Mouse (Mus musculus): ENCODE measurements around the gene Cacna1i. TPM values are rescaled to one million over a fixed set of nuclear protein-coding genes. Genes with fewer than 3 reads are reported as not detected.

The Cacna1i gene
- polyA plus RNA-seq, 1 experiment from 2014 or later: not detected

DNA sequence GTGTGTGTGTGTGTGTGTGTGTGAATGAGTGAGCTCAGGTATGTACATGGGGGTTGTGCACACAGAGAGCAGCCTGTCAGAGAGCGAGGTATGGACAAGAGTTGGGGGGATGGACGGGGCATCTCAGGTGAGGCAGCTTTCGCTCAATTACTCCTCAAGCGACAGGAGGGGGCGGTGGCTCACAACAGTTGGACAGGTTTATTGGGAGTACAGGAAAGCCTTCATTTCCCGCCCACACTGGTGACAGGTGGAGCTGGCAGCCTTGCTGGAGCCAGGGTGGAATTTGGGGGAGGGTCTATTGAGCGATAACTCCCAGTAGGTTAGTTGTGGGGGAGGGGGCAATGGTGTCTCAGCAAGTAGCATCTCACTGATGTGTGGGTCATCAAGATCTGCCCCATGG is 48.2 kb downstream of the Cacna1i start:
- Histone ChIP-seq H3K4me2 (ENCODE audit: low read depth, low read length) (no peak overlapping the region), H3K27me3 (ENCODE audit: control insufficient read depth, insufficient read depth, low read depth, low read length) (no peaks in the 10 kb centered on the region), H3K36me3 (ENCODE audit: control insufficient read depth, insufficient read depth) (no peaks in the 10 kb centered on the region), H3K9me3 (replicated peaks; ENCODE audit: control insufficient read depth, low read length) (no peaks in the 10 kb centered on the region), H3K4me1 (ENCODE audit: control insufficient read depth, low read depth, low read length) (no peaks in the 10 kb centered on the region), H3K27ac (ENCODE audit: low read length) (no peak overlapping the region), H3K4me3 (ENCODE audit: low read depth, low read length) (no peak overlapping the region), H3K9ac (ENCODE audit: low read depth, low read length) (no peak overlapping the region)
- no peak for ATAC-seq (ENCODE audit: low read depth)
- WGBS (ENCODE audit: insufficient replicate concordance): 50% methylated on average over 7 of the region's 7 CpGs

GRCm38 (mm10) chr15:80340348-80340747 is 53.3 kb downstream of the Cacna1i start:
- no peak for ATAC-seq (ENCODE audit: low read depth)
- Histone ChIP-seq H3K27ac (ENCODE audit: low read length) (no peak overlapping the region), H3K27me3 (ENCODE audit: control insufficient read depth, insufficient read depth, low read depth, low read length) (no peaks in the 10 kb centered on the region), H3K36me3 (ENCODE audit: control insufficient read depth, insufficient read depth) (no peaks in the 10 kb centered on the region), H3K9ac (ENCODE audit: low read depth, low read length) (no peak overlapping the region), H3K4me2 (ENCODE audit: low read depth, low read length) (no peak overlapping the region), H3K9me3 (replicated peaks; ENCODE audit: control insufficient read depth, low read length) (no peaks in the 10 kb centered on the region), H3K4me3 (ENCODE audit: low read depth, low read length) (no peak overlapping the region), H3K4me1 (ENCODE audit: control insufficient read depth, low read depth, low read length) (no peaks in the 10 kb centered on the region)
- 54% methylated on average over 2 of the region's 2 CpGs for WGBS (ENCODE audit: insufficient replicate concordance)

GRCm38 (mm10) chr15:80342394-80342793 is 55.4 kb downstream of the Cacna1i start:
- 47% methylated on average over 4 of the region's 4 CpGs for WGBS (ENCODE audit: insufficient replicate concordance)
- no peak for ATAC-seq (ENCODE audit: low read depth)
- H3K4me3 ChIP-seq (ENCODE audit: low read depth, low read length): no peak overlapping the region

GRCm38 (mm10) chr15:80343031-80343430 is 56.0 kb downstream of the Cacna1i start:
- WGBS (ENCODE audit: insufficient replicate concordance): 50% methylated on average over 10 of the region's 10 CpGs
- no peak for ATAC-seq (ENCODE audit: low read depth)

More at GRCm38 (mm10) chr15:80342394-80342793, 55.4 kb downstream of the Cacna1i start:
- Histone ChIP-seq H3K27ac (ENCODE audit: low read length) (no peak overlapping the region), H3K9ac (ENCODE audit: low read depth, low read length) (no peak overlapping the region), H3K27me3 (ENCODE audit: control insufficient read depth, insufficient read depth, low read depth, low read length) (no peaks in the 10 kb centered on the region), H3K4me2 (ENCODE audit: low read depth, low read length) (no peak overlapping the region), H3K4me1 (ENCODE audit: control insufficient read depth, low read depth, low read length) (no peaks in the 10 kb centered on the region), H3K36me3 (ENCODE audit: control insufficient read depth, insufficient read depth) (no peaks in the 10 kb centered on the region), H3K9me3 (replicated peaks; ENCODE audit: control insufficient read depth, low read length) (no peaks in the 10 kb centered on the region)

DNA sequence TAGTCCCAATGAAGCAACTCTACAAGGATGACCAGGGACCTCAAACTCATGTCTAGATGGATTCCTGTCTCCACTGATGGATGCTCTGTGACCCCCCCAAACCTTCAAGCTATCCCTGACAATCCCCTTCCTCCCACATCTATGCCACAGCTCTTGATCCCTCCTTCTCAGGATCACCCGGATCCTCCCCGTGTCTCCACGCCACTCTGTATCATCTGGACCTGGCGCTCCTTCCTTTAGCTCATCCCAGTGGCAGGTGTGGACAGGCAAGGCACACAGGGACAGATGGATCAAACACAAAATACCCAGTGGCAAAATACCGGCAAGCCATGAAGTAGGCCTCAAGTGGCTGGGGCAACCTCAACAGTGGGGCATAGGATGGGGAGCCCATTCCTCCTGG is 56.7 kb downstream of the Cacna1i start:
- H3K36me3 ChIP-seq (ENCODE audit: control insufficient read depth, insufficient read depth): no peaks in the 10 kb centered on the region
- no peak for ATAC-seq (ENCODE audit: low read depth)

More at GRCm38 (mm10) chr15:80343031-80343430, 56.0 kb downstream of the Cacna1i start:
- H3K9me3 ChIP-seq (replicated peaks; ENCODE audit: control insufficient read depth, low read length): no peaks in the 10 kb centered on the region
- H3K4me3 ChIP-seq (ENCODE audit: low read depth, low read length): no peak overlapping the region
- H3K4me1 ChIP-seq (ENCODE audit: control insufficient read depth, low read depth, low read length): no peaks in the 10 kb centered on the region
- H3K27ac ChIP-seq (ENCODE audit: low read length): no peak overlapping the region
- H3K4me2 ChIP-seq (ENCODE audit: low read depth, low read length): no peak overlapping the region
- no peak overlapping the region for H3K9ac ChIP-seq (ENCODE audit: low read depth, low read length)
- no peaks in the 10 kb centered on the region for H3K36me3 ChIP-seq (ENCODE audit: control insufficient read depth, insufficient read depth)
- H3K27me3 ChIP-seq (ENCODE audit: control insufficient read depth, insufficient read depth, low read depth, low read length): no peaks in the 10 kb centered on the region

DNA sequence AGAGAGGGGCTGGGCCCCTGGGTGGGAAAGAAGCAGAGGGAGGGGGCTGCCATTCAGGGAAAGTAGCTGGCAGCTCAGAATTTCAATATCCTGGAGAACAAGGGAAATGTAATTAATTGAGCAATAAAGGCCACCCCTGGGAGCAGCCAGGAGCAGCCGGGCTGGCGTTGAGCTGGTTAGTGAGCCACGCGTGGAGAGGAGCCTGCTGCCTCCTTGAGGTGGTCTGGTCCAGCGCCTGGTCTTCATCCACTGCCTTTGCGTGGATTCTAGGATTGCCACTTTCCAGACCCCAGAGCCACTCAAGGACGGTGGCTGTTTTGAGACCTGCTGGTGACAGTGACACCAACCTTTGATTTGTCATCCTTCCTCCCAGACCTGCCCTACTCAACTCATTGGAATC is 59.5 kb downstream of the Cacna1i start:
- no peak overlapping the region for H3K27ac ChIP-seq (ENCODE audit: low read length)
- no peak overlapping the region for H3K9ac ChIP-seq (ENCODE audit: low read depth, low read length)
- no peak for ATAC-seq (ENCODE audit: low read depth)
- no peak overlapping the region for H3K4me3 ChIP-seq (ENCODE audit: low read depth, low read length)
- no peaks in the 10 kb centered on the region for H3K27me3 ChIP-seq (ENCODE audit: control insufficient read depth, insufficient read depth, low read depth, low read length)
- no peaks in the 10 kb centered on the region for H3K4me1 ChIP-seq (ENCODE audit: control insufficient read depth, low read depth, low read length)
- H3K9me3 ChIP-seq (replicated peaks; ENCODE audit: control insufficient read depth, low read length): no peaks in the 10 kb centered on the region
- H3K36me3 ChIP-seq (ENCODE audit: control insufficient read depth, insufficient read depth): no peaks in the 10 kb centered on the region
- no peak overlapping the region for H3K4me2 ChIP-seq (ENCODE audit: low read depth, low read length)
- WGBS (ENCODE audit: insufficient replicate concordance): 73% methylated on average over 7 of the region's 7 CpGs

More for the DNA sequence above, 56.7 kb downstream of the Cacna1i start:
- H3K4me1 ChIP-seq (ENCODE audit: control insufficient read depth, low read depth, low read length): no peaks in the 10 kb centered on the region
- 81% methylated on average over 5 of the region's 5 CpGs for WGBS (ENCODE audit: insufficient replicate concordance)
- no peaks in the 10 kb centered on the region for H3K9me3 ChIP-seq (replicated peaks; ENCODE audit: control insufficient read depth, low read length)
- no peak overlapping the region for H3K9ac ChIP-seq (ENCODE audit: low read depth, low read length)
- no peak overlapping the region for H3K27ac ChIP-seq (ENCODE audit: low read length)
- no peaks in the 10 kb centered on the region for H3K27me3 ChIP-seq (ENCODE audit: control insufficient read depth, insufficient read depth, low read depth, low read length)
- no peak overlapping the region for H3K4me2 ChIP-seq (ENCODE audit: low read depth, low read length)
- H3K4me3 ChIP-seq (ENCODE audit: low read depth, low read length): no peak overlapping the region

DNA sequence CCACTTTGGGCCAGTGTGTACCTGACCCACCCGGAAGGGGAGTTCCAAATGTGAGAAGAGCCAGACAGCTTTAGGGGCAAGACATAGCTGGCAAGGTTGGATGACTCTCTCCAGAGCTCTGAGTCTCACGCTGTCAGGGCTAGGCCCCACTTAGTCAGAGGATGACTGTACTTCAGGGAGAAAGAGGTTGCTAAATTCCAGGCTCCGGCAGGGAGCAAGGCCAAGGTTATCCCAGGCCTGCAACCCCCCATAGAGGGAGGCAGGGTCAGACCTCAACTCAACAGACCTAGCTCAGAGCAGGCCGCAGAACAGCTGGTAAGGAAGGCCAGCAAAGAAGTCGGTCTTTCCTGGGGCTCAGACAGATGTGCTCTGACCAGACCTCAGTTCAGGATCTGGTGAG is 63.4 kb downstream of the Cacna1i start:
- Histone ChIP-seq H3K27me3 (ENCODE audit: control insufficient read depth, insufficient read depth, low read depth, low read length) (no peaks in the 10 kb centered on the region), H3K4me3 (ENCODE audit: low read depth, low read length) (no peak overlapping the region), H3K36me3 (ENCODE audit: control insufficient read depth, insufficient read depth) (no peaks in the 10 kb centered on the region), H3K9ac (ENCODE audit: low read depth, low read length) (no peak overlapping the region), H3K4me2 (ENCODE audit: low read depth, low read length) (no peak overlapping the region), H3K4me1 (ENCODE audit: control insufficient read depth, low read depth, low read length) (no peaks in the 10 kb centered on the region), H3K27ac (ENCODE audit: low read length) (no peak overlapping the region), H3K9me3 (replicated peaks; ENCODE audit: control insufficient read depth, low read length) (no peaks in the 10 kb centered on the region)
- ATAC-seq (ENCODE audit: low read depth): no peak
- 54% methylated on average over 5 of the region's 5 CpGs for WGBS (ENCODE audit: insufficient replicate concordance)

DNA sequence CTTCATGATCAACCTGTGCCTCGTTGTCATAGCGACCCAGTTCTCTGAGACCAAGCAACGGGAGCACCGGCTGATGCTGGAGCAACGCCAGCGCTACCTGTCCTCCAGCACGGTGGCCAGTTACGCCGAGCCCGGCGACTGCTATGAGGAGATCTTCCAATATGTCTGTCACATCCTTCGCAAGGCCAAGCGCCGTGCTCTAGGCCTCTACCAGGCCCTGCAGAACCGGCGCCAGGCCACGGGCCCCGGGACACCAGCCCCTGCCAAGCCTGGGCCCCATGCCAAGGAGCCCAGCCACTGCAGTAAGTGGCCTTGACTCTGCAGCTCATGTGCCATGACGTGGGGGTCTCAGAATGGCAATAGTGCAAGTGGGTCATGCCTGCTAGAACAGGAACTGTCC is 71.8 kb downstream of the Cacna1i start:
- H3K36me3 ChIP-seq (ENCODE audit: control insufficient read depth, insufficient read depth): no peaks in the 10 kb centered on the region
- H3K4me2 ChIP-seq (ENCODE audit: low read depth, low read length): no peak overlapping the region
- ATAC-seq (ENCODE audit: low read depth): no peak
- H3K9me3 ChIP-seq (replicated peaks; ENCODE audit: control insufficient read depth, low read length): no peaks in the 10 kb centered on the region
- no peak overlapping the region for H3K4me3 ChIP-seq (ENCODE audit: low read depth, low read length)
- no peak overlapping the region for H3K27ac ChIP-seq (ENCODE audit: low read length)
- 78% methylated on average over 19 of the region's 19 CpGs for WGBS (ENCODE audit: insufficient replicate concordance)
- no peak overlapping the region for H3K9ac ChIP-seq (ENCODE audit: low read depth, low read length)
- no peaks in the 10 kb centered on the region for H3K27me3 ChIP-seq (ENCODE audit: control insufficient read depth, insufficient read depth, low read depth, low read length)
- H3K4me1 ChIP-seq (ENCODE audit: control insufficient read depth, low read depth, low read length): peaks cover 1% of the 10 kb centered on the region; the same call in 1 of the 2 replicates

GRCm38 (mm10) chr15:80361780-80362508 is 74.9 kb downstream of the Cacna1i start:
- H3K27me3 ChIP-seq (ENCODE audit: control insufficient read depth, insufficient read depth, low read depth, low read length): no peaks in the 10 kb centered on the region
- H3K4me2 ChIP-seq (ENCODE audit: low read depth, low read length): no peak overlapping the region
- no peak overlapping the region for H3K4me3 ChIP-seq (ENCODE audit: low read depth, low read length)
- H3K9ac ChIP-seq (ENCODE audit: low read depth, low read length): no peak overlapping the region
- no peaks in the 10 kb centered on the region for H3K36me3 ChIP-seq (ENCODE audit: control insufficient read depth, insufficient read depth)
- peaks cover 5% of the 10 kb centered on the region; the same call in 1 of the 2 replicates for H3K4me1 ChIP-seq (ENCODE audit: control insufficient read depth, low read depth, low read length)
- H3K27ac ChIP-seq (ENCODE audit: low read length): no peak overlapping the region
- 73% methylated on average over 15 of the region's 15 CpGs for WGBS (ENCODE audit: insufficient replicate concordance)
- H3K9me3 ChIP-seq (replicated peaks; ENCODE audit: control insufficient read depth, low read length): no peaks in the 10 kb centered on the region
- no peak for ATAC-seq (ENCODE audit: low read depth)
